Mouse (Mus musculus) brown adipose tissue, adult 24 weeks (tissue): ENCODE results near the gene Ibtk. TPM values are rescaled to one million over a fixed set of nuclear protein-coding genes. Genes with fewer than 3 reads are reported as not detected.
"Not testable (repeated sequence)": the region's sequence is repeated elsewhere in the genome, so short reads cannot be mapped to it uniquely, and the experiment has no call there.

ENCODE experiments used
- H3K27ac ChIP-seq: fragments of 200-500 bp; replicated peaks from 2 replicates; pipeline ENCODE4 v1.5.1; 2012; ENCODE audit warnings: low read depth, mild to moderate bottlenecking, low read length
- H3K4me1 ChIP-seq: fragments of 200-500 bp; 2 replicates; pipeline ENCODE4 v1.6.1; 2012; ENCODE audit warnings: low read length, mixed read lengths; ENCODE audit not compliant: control insufficient read depth, insufficient read depth, insufficient read length
- H3K4me3 ChIP-seq: fragments of 200-500 bp; 2 replicates; pipeline ENCODE4 v1.5.1; 2012; ENCODE audit warnings: low read depth, mild to moderate bottlenecking, low read length, moderate library complexity; ENCODE audit not compliant: insufficient read depth
- polyA plus RNA-seq: library from polyadenylated mRNA; stranded (reverse); fragments of >200 nt; gene quantifications from 2 replicates; pipeline ENCODE4 v1.2.4, GENCODE M21; 2012; ENCODE audit not compliant: missing spikeins, insufficient read depth, insufficient read length

Ibtk gene
- 5.7 and 7.0 TPM in 2 replicates for polyA plus RNA-seq

- H3K27ac ChIP-seq: peak within 1 kb of the TSS; percentile 92
- H3K4me1 ChIP-seq: peaks cover 3% of the 10 kb centered on the region; the same call in 1 of the 2 replicates
- H3K4me3 ChIP-seq: peak within 1 kb of the TSS; percentile 92
Measured at GRCm38 (mm10) chr9:85749142-85749921, at the start of gene Ibtk. Ibtk (minus strand) TSS chr9:85749334.

DNA sequence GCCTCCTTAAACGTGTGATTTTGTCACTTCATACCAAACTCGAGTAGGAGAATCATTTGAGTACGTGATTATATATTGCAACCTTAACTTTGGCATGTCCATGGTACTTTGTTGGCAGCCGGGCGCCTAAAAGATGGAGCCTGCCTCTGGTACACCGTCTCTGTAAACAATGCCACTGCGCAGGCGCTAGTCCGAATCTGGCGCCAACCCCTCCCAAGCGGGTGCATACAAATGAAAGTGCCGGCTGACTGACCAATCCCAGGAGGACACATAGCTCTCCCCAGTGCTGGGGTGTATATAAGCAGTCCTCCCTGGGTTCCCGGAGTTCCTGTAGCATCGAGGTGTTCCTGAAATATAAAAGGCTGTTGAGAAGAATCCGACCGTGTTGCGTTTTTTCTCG lies 42.4 kb upstream of the Ibtk start:
- not testable (repeated sequence) for H3K4me3 ChIP-seq, H3K4me1 ChIP-seq, H3K27ac ChIP-seq

DNA sequence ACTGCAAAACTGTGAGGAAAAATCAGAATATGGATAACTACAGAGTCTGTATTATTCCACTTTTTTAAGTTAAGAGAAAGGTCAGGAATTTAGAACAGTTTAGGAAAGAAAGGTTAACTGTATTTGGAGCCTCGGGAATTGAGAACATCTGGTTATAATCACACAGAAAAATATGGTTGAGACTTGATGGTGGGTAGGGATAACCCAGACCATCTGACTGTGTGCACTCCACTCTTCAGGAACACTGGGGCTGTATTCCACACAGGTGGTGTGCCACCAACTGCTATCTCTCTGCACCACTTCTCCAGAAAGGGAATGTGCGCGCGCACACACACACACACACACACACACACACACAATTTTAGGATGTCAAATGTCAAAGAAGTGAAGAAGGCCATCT lies 31.1 kb upstream of the Ibtk start:
- H3K4me3 ChIP-seq: no peak overlapping the region
- H3K4me1 ChIP-seq: no peaks in the 10 kb centered on the region
- no peak overlapping the region for H3K27ac ChIP-seq

- H3K27ac ChIP-seq: no peak overlapping the region
- H3K4me1 ChIP-seq: no peaks in the 10 kb centered on the region
- H3K4me3 ChIP-seq: no peak overlapping the region
Measured at GRCm38 (mm10) chr9:85779458-85779857, 30.3 kb upstream of the Ibtk start.

DNA sequence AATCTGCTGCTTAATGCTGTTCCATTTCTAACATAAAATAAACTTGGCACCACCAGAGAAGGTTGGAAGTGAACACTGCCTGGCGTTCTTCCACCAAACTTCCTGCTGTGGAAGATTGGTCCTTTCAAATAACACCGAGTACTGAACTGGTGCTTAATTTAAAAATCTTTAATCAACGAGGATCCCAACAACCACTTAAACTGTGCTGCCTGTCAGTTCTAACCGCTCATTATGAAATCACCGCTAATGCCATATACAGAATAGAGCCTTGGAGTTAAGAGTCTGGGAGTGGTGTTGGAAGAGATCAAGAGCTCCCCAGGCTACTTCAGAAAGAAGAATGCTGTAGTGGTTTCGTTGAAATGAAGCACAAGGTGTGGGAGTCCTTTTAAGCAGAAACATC lies 28.4 kb upstream of the Ibtk start:
- Histone ChIP-seq H3K27ac (no peak overlapping the region), H3K4me3 (no peak overlapping the region), H3K4me1 (no peaks in the 10 kb centered on the region; the same call in 1 of the 2 replicates)

DNA sequence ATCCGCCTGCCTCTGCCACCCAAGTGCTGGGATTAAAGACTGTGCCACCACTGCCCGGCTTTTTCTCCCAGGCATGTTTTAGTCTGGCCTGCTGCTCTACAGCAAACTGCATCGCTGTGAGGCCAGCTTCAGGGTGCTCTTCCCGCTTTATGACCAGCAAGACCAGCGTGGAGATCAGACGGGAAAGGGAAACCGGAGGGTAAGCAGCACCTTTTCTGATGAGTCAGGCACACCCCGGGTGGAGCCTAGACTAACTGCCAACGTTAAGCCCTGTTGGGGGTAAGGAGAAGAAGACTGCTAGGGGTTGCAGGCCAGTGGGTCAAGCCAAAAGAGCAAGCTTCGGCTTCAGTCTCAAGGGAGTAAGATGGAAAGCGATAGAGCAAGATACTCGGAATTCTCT lies 23.1 kb upstream of the Ibtk start:
- Histone ChIP-seq H3K4me1 (no peaks in the 10 kb centered on the region; the same call in 1 of the 2 replicates), H3K27ac (no peak overlapping the region), H3K4me3 (no peak overlapping the region)

GRCm38 (mm10) chr9:85771454-85771853 lies 22.3 kb upstream of the Ibtk start:
- Histone ChIP-seq H3K27ac (no peak overlapping the region), H3K4me1 (no peaks in the 10 kb centered on the region; the same call in 1 of the 2 replicates), H3K4me3 (no peak overlapping the region)

DNA sequence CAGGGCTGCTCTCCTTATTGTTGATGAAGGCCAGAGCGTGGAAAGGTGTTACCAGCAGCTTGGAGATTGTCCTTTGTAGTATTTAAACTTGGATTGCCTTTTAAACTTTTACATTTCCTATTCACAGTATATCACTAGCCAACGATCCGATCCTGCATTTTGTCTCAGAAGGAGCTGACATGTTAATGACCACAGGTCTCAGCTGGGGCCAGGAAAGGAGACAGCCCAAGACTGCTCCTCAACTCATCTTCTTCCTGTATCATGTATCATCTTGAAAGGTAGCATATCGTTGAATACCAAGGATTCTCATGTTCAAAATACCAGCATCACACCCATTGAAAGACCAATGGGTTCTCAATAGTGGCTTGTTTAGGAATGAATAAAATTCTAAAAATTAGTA lies 21.2 kb upstream of the Ibtk start:
- no peak overlapping the region for H3K27ac ChIP-seq
- H3K4me3 ChIP-seq: no peak overlapping the region

DNA sequence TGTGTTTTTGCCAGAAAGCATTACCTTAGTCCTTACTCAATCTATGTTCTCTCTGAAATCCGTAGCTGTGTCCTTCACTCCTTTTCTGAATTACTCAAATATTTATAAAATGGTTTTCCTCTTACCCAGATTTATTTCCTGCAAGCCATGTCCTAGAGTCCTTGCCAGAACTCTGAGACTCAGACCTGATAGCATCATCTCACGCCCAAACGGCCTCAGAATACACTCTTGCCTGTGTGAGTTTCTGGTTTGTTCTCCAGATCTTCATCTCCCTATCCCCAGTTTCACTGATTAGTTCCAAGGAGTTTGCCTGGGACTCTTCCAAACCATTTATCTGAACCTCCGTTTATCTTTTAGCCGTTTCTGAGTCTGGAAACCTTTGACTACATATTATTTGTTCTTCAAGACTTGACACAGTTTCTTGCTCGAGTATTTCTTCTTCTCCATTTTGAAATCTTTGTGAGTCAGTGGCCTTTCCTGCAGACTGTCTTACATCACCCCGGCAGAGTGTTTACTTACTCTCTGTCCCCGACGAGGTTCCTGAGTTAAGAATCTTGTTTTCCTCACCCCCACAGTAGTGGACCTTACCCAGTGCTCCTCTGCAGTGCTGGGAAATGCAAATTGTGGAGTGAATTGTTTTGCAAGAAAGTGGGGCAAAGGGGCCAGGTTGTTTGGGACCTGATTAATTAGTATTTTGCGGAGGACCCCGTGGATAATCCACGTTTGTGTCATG lies 20.1 kb upstream of the Ibtk start:
- H3K4me1 ChIP-seq: no peaks in the 10 kb centered on the region; the same call in 1 of the 2 replicates
- H3K27ac ChIP-seq: no peak overlapping the region
- H3K4me3 ChIP-seq: no peak overlapping the region

More for the DNA sequence above, 21.2 kb upstream of the Ibtk start:
- no peaks in the 10 kb centered on the region; the same call in 1 of the 2 replicates for H3K4me1 ChIP-seq

DNA sequence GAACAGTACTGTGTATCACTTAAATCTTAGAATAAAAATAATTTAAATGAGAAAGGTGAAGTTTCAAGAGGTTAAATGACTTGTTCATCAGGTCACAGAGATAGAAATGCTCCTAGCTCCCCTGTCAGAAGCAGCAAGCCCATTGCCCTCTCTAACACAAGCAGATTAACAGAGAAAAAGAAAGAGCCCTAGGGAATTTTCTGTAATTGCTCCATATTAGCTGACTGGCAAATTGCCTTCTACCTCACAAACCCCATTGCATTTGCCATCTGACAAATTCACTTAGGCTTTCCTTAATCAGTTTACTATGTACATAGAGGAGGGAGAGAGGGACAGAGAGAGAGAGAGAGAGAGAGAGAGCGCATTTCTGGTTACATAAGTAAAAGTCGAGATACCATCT lies 18.1 kb upstream of the Ibtk start:
- Histone ChIP-seq H3K4me3 (no peak overlapping the region), H3K27ac (no peak overlapping the region), H3K4me1 (no peaks in the 10 kb centered on the region)

GRCm38 (mm10) chr9:85762476-85762875 lies 13.3 kb upstream of the Ibtk start:
- H3K4me3 ChIP-seq: no peak overlapping the region
- H3K27ac ChIP-seq: no peak overlapping the region
- H3K4me1 ChIP-seq: no peaks in the 10 kb centered on the region

DNA sequence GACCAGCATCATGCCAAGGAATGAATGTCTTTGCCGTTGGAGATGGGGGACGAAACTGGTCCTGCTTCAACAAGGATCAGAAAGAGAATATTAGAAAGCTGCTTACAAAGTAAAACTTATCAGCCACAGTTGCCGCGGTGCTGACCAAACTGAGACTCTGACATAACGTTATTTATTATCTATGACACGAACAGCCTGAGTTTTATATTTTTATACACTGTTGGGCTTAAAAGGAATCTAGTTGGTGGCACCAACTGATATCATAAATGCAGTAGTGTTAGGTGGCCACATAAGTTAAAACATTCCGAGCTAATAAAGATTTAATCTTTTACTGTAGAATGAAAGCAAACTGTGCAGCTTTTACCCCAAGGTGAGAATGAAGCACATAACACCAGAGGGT lies 1.7 kb upstream of the Ibtk start:
- Histone ChIP-seq H3K4me1 (peaks cover 3% of the 10 kb centered on the region; the same call in 1 of the 2 replicates), H3K27ac (no peak overlapping the region), H3K4me3 (no peak overlapping the region)

DNA sequence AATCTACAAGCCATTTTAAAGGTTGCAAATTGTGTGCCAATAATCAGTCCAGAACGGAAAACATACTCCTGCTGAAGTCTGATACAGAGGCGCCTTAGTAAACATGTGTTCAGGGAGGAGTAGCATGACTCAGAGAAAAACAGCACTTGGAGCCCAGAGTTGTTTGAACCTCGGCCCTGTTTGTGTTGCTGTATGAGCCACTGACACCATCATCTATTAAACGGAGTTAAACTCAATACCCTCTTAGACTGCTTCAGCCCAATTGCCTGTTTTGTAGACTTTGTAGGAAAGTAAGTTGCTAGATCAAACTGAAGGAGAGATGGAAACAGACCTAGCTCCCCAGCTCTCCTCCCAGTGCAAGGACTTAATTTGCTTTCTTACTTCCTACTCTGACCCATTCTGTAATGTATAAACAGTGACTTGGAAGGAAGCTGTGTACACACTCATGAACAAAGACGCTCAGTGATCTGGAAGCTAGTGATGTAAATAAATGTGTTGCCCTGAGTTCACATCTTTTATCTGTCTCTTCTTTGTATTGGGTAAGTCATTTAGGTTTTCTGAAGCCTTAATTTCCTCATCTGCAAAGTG lies 882 bp upstream of the Ibtk start:
- Histone ChIP-seq H3K4me1 (peaks cover 3% of the 10 kb centered on the region; the same call in 1 of the 2 replicates), H3K27ac (peak overlapping the region; percentile 92), H3K4me3 (peak overlapping the region; percentile 92)

DNA sequence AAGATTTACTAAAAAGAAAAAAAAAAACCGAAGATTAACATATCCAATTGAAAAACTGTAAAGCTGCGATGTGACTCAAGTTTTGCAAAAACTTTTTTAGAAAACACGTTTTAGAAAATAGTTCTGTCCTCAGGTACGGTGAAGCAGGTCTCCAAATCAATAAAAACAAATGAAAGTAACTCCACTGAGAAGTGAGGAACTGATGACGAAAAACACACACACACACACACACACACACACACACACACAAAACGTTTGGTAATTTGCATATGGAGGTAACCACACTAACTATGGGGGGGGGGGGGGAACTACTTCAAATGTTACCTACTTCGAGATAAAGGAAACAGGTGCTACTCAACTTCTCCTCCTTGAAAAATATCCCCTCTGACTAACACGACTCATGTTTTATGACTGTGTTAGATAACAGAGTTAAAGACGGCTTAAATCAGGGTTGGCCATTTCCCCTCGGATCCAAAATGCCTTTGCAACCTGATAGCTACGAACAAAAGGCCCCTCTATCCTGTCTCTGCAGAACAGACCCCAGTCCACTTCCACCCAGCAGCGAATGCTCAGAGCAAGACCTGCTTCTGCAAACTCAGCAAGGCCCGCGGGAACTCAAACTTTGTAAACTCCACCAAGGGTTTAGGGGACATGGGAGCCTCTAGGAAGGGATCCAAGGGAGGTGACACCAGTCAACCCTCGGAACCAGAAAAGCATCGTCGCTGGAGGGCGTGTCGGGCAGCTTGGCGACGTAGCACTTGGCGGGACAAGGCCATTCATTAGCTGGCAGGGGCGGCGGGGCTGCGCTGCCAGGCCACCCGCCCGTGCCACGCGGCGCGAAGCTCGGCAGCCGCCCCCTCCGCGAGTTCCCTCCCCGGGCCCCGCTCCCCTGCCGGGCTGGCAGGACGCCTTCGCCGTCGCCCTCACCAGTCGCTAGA lies 661 bp downstream of the Ibtk start:
- H3K4me1 ChIP-seq: peaks cover 3% of the 10 kb centered on the region; the same call in 1 of the 2 replicates
- H3K27ac ChIP-seq: peak overlapping the region; percentile 75
- peak overlapping the region; percentile 92 for H3K4me3 ChIP-seq
